Mouse (Mus musculus): ENCODE data around the gene Aldh1a2. TPM values are rescaled to one million over a fixed set of nuclear protein-coding genes. Genes with fewer than 3 reads are reported as not detected.

Gene Aldh1a2
- polyA plus RNA-seq, 1 experiment, result 0.01 TPM

DNA sequence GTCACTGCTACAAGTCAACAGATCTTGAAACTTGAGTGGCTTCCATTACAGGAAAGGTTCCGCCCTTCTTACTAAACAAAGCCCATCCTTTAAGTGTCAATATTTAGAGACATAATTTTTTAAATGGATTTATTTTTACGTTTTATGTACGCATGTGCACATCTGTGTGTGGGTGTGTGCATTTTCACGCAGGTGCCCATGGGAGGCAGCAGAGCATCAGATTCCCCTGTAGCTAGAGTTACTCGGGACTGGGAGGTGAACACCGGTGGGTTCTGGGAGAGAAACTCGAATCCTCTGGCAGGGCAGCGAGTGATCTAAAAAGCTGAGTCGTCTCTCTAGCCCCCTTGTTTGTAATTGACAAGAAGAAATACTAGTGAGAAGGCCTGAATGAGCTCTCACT, 42.1 kb upstream of the Aldh1a2 start:
- Histone ChIP-seq H3K79me2 (ENCODE audit: control insufficient read depth, insufficient read depth) (no peaks in the 10 kb centered on the region), H3K27me3 (ENCODE audit: control insufficient read depth, insufficient read depth, insufficient read length) (peaks cover 8% of the 10 kb centered on the region), H3ac (ENCODE audit: control insufficient read depth, insufficient read length, low read depth) (no peak overlapping the region), H3K79me3 (ENCODE audit: low read depth) (no peaks in the 10 kb centered on the region), H3K36me3 (ENCODE audit: control insufficient read depth, insufficient read depth) (no peaks in the 10 kb centered on the region), H3K4me3 (ENCODE audit: insufficient read depth, poor library complexity, severe bottlenecking) (no peak overlapping the region)
- TF ChIP-seq USF1 (IDR thresholded peaks at IDR 0.05; ENCODE audit: low read depth), result no peak

- TF ChIP-seq USF1 (IDR thresholded peaks at IDR 0.05; ENCODE audit: low read depth) (no peak), FOSL1 (IDR thresholded peaks at IDR 0.05; ENCODE audit: insufficient read depth, low read length, poor library complexity, severe bottlenecking) (no peak), CTCF (IDR thresholded peaks at IDR 0.05; ENCODE audit: control insufficient read depth, insufficient read depth, insufficient read length) (no peak), CEBPB (IDR thresholded peaks at IDR 0.05; ENCODE audit: low read depth) (peak; percentile 64), MYOG (IDR thresholded peaks at IDR 0.05; ENCODE audit: control insufficient read depth, extremely low read depth, insufficient read length) (no peak)
- Histone ChIP-seq H3K36me3 (ENCODE audit: control insufficient read depth, insufficient read depth) (no peaks in the 10 kb centered on the region), H3K79me3 (ENCODE audit: low read depth) (no peaks in the 10 kb centered on the region), H3K79me2 (ENCODE audit: control insufficient read depth, insufficient read depth) (no peaks in the 10 kb centered on the region), H3K4me3 (ENCODE audit: insufficient read depth, poor library complexity, severe bottlenecking) (no peak overlapping the region), H3K27me3 (ENCODE audit: control insufficient read depth, insufficient read depth, insufficient read length) (peaks cover 5% of the 10 kb centered on the region), H3ac (ENCODE audit: control insufficient read depth, insufficient read length, low read depth) (no peak overlapping the region)
Observed at GRCm38 (mm10) chr9:71174316-71174975, 41.1 kb upstream of the Aldh1a2 start.

DNA sequence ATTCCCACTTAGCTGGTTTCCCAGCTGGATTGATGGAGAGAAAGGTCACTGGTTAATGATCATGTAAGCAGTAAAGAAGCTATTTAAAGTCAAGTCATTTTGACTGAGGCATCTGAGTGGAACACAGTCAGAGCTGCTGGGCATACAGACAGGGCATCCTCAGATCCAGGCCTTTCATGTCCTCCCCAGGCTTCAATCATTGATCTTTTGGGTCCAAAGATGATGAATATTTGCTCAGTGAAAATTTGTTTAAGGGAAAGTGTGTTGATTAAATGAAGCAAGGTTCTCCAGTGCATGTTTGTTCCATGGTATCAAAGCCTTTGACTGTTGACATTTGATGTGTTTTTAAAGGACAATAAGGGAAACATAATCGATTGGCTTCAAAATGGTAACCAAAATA, 39.9 kb upstream of the Aldh1a2 start:
- H3K79me2 ChIP-seq (ENCODE audit: control insufficient read depth, insufficient read depth), result no peaks in the 10 kb centered on the region
- H3ac ChIP-seq (ENCODE audit: control insufficient read depth, insufficient read length, low read depth), result no peak overlapping the region
- no peak overlapping the region for H3K4me3 ChIP-seq (ENCODE audit: insufficient read depth, poor library complexity, severe bottlenecking)
- peaks cover 5% of the 10 kb centered on the region for H3K27me3 ChIP-seq (ENCODE audit: control insufficient read depth, insufficient read depth, insufficient read length)
- no peaks in the 10 kb centered on the region for H3K79me3 ChIP-seq (ENCODE audit: low read depth)
- TF ChIP-seq CEBPB (IDR thresholded peaks at IDR 0.05; ENCODE audit: low read depth), result no peak
- TF ChIP-seq CTCF (IDR thresholded peaks at IDR 0.05; ENCODE audit: control insufficient read depth, insufficient read depth, insufficient read length), result no peak
- no peaks in the 10 kb centered on the region for H3K36me3 ChIP-seq (ENCODE audit: control insufficient read depth, insufficient read depth)

DNA sequence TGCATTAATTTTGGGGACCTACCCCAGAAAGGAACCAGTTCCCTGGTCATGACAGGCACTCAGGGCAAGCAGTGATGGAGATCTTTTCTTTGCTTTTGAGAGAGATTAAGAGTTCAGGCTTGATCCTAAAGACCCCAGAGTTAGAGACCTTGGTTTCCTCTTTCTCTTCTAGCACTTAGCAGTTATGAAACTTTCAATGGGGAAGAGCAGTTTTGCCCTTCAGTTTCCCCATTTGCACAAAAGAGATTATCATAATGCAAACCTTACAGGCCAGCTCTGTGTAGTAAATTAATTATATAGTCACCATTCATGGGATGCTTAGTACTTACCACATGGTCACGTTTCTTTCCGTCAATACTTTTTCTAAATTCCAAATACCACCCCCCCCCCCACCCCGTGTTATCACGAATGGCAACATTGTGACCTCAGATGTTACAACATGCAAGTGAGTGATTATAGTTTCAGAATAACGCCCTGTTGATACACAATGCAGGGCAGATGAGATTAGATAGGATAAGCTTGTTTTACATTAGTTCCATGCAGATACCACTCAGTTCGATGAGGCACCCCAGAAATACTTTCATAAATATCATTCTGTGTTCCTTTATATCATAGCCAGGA, 36.2 kb upstream of the Aldh1a2 start:
- Histone ChIP-seq H3K27me3 (ENCODE audit: control insufficient read depth, insufficient read depth, insufficient read length) (no peaks in the 10 kb centered on the region), H3K79me2 (ENCODE audit: control insufficient read depth, insufficient read depth) (no peaks in the 10 kb centered on the region), H3ac (ENCODE audit: control insufficient read depth, insufficient read length, low read depth) (no peak overlapping the region), H3K36me3 (ENCODE audit: control insufficient read depth, insufficient read depth) (no peaks in the 10 kb centered on the region), H3K4me3 (ENCODE audit: insufficient read depth, poor library complexity, severe bottlenecking) (no peak overlapping the region), H3K79me3 (ENCODE audit: low read depth) (no peaks in the 10 kb centered on the region)
- TF ChIP-seq USF1 (IDR thresholded peaks at IDR 0.05; ENCODE audit: low read depth), result no peak
- no peak for TF ChIP-seq MYOG (IDR thresholded peaks at IDR 0.05; ENCODE audit: control insufficient read depth, extremely low read depth, insufficient read length)
- no peak for TF ChIP-seq CTCF (IDR thresholded peaks at IDR 0.05; ENCODE audit: control insufficient read depth, insufficient read depth, insufficient read length)
- TF ChIP-seq FOSL1 (IDR thresholded peaks at IDR 0.05; ENCODE audit: insufficient read depth, low read length, poor library complexity, severe bottlenecking), result no peak

GRCm38 (mm10) chr9:71179964-71180700, 35.5 kb upstream of the Aldh1a2 start:
- Histone ChIP-seq H3K27me3 (ENCODE audit: control insufficient read depth, insufficient read depth, insufficient read length) (no peaks in the 10 kb centered on the region), H3K36me3 (ENCODE audit: control insufficient read depth, insufficient read depth) (no peaks in the 10 kb centered on the region), H3K4me3 (ENCODE audit: insufficient read depth, poor library complexity, severe bottlenecking) (no peak overlapping the region), H3K79me3 (ENCODE audit: low read depth) (no peaks in the 10 kb centered on the region), H3K79me2 (ENCODE audit: control insufficient read depth, insufficient read depth) (no peaks in the 10 kb centered on the region), H3ac (ENCODE audit: control insufficient read depth, insufficient read length, low read depth) (no peak overlapping the region)
- TF ChIP-seq FOSL1 (IDR thresholded peaks at IDR 0.05; ENCODE audit: insufficient read depth, low read length, poor library complexity, severe bottlenecking) (no peak), MYOD1 (IDR thresholded peaks at IDR 0.05; ENCODE audit: control insufficient read depth, insufficient read length, low read depth) (no peak), CTCF (IDR thresholded peaks at IDR 0.05; ENCODE audit: control insufficient read depth, insufficient read depth, insufficient read length) (no peak), CEBPB (IDR thresholded peaks at IDR 0.05; ENCODE audit: low read depth) (no peak), MAX (IDR thresholded peaks at IDR 0.05) (no peak), MYOG (IDR thresholded peaks at IDR 0.05; ENCODE audit: control insufficient read depth, extremely low read depth, insufficient read length) (no peak), USF1 (IDR thresholded peaks at IDR 0.05; ENCODE audit: low read depth) (no peak)

DNA sequence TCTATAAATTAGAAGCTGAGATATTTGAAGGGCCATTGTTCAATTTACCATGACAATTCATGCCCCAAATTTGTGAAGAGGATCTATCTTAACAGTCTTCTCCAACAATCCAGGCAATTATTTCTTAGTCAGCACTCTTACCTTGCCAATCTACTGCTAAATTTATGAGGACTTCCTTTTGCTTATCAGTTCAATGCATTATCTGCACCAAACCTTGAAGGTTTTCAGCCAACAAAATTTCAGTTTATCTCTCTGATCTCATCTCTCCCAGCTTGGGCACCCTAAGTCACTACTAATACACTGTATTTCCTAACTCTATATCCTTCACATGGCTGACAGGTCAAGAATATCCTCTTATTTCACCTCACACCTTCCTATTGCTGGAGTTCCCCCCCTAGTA, 30.3 kb upstream of the Aldh1a2 start:
- TF ChIP-seq MYOG (IDR thresholded peaks at IDR 0.05; ENCODE audit: control insufficient read depth, extremely low read depth, insufficient read length) (no peak), USF1 (IDR thresholded peaks at IDR 0.05; ENCODE audit: low read depth) (no peak), MAX (IDR thresholded peaks at IDR 0.05) (no peak), CEBPB (IDR thresholded peaks at IDR 0.05; ENCODE audit: low read depth) (no peak), FOSL1 (IDR thresholded peaks at IDR 0.05; ENCODE audit: insufficient read depth, low read length, poor library complexity, severe bottlenecking) (no peak), CTCF (IDR thresholded peaks at IDR 0.05; ENCODE audit: control insufficient read depth, insufficient read depth, insufficient read length) (no peak), MYOD1 (IDR thresholded peaks at IDR 0.05; ENCODE audit: control insufficient read depth, insufficient read length, low read depth) (no peak)
- H3K4me3 ChIP-seq (ENCODE audit: insufficient read depth, poor library complexity, severe bottlenecking), result no peak overlapping the region
- H3K79me2 ChIP-seq (ENCODE audit: control insufficient read depth, insufficient read depth), result no peaks in the 10 kb centered on the region
- H3K79me3 ChIP-seq (ENCODE audit: low read depth), result no peaks in the 10 kb centered on the region
- H3ac ChIP-seq (ENCODE audit: control insufficient read depth, insufficient read length, low read depth), result no peak overlapping the region
- H3K27me3 ChIP-seq (ENCODE audit: control insufficient read depth, insufficient read depth, insufficient read length), result no peaks in the 10 kb centered on the region
- no peaks in the 10 kb centered on the region for H3K36me3 ChIP-seq (ENCODE audit: control insufficient read depth, insufficient read depth)

Data from C2C12 (cell line).